Mouse (Mus musculus) ES-Bruce4 (cell line): Measurements from ENCODE around the gene Cacng5.

Source experiments
- CTCF ChIP-seq: IDR thresholded peaks from one replicate; pipeline ENCODE4 v1.8.1; 2011; ENCODE audit warnings: low read depth, low read length
- POLR2A ChIP-seq: IDR thresholded peaks from one replicate; pipeline ENCODE4 v1.8.1; 2011; ENCODE audit warnings: low read length; ENCODE audit not compliant: insufficient read depth

DNA sequence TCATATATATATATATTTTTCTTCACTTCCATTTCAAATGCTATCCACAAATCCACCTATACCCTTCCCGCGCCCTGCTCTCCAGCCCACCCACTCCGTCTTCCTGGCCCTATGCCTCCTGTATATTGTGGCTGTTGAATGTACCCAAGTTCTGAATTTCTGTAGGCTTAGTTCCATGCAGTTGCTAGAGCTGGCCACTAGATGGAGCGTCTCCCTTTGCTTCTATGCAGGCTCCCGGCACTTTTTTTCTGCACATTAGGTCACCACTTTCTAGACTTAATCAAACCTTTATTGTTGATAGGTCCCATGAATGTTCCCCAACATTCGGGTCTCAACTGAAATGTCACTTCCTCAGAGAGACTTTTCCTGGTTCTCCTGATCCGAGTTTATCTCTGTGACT, 55.6 kb downstream of the Cacng5 start:
- TF ChIP-seq CTCF, result peak; percentile 55
- TF ChIP-seq POLR2A, result no peak
